Mouse (Mus musculus): ENCODE results near the gene Vps51. TPM values are rescaled to one million over a fixed set of nuclear protein-coding genes. Genes with fewer than 3 reads are reported as not detected.
A peak's percentile ranks its signal among the peaks of the same experiment; 100 is the strongest.

Vps51 gene
- polyA plus RNA-seq, 1 experiment from 2014 or later: 78.8 TPM

- peaks cover 39% of the 10 kb centered on the region for H3K4me1 ChIP-seq
- WGBS: 42% methylated on average over 5 of the region's 5 CpGs
- H3K4me2 ChIP-seq (replicated peaks): peak overlapping the region; percentile 87
- no peaks in the 10 kb centered on the region for H3K27me3 ChIP-seq
- H3K9me3 ChIP-seq (replicated peaks): no peaks in the 10 kb centered on the region
- H3K9ac ChIP-seq: peak overlapping the region; percentile 89
- H3K4me3 ChIP-seq: peak overlapping the region; percentile 88
- H3K36me3 ChIP-seq: peaks cover 34% of the 10 kb centered on the region
- peak overlapping the region; percentile 80; the same call in 1 of the 2 replicates for H3K27ac ChIP-seq
- ATAC-seq (ENCODE audit: low FRiP score): no peak
These were observed 18.5 kb downstream of the Vps51 start for GRCm38 (mm10) chr19:6058513-6058912.

GRCm38 (mm10) chr19:6057313-6058096 lies 19.5 kb downstream of the Vps51 start, which contains the start of the genes Mrpl49 and Fau:
Gene Mrpl49 (minus strand): TSS chr19:6057785.
Gene Fau (plus strand): TSS chr19:6057844.
- Histone ChIP-seq H3K9me3 (replicated peaks) (no peaks in the 10 kb centered on the region), H3K9ac (peak within 1 kb of the TSS; percentile 89), H3K27ac (peak within 1 kb of the TSS; percentile 80), H3K4me3 (peak within 1 kb of the TSS; percentile 88), H3K36me3 (peaks cover 43% of the 10 kb centered on the region), H3K27me3 (no peaks in the 10 kb centered on the region), H3K4me2 (replicated peaks) (peak within 1 kb of the TSS; percentile 87), H3K4me1 (peaks cover 29% of the 10 kb centered on the region)
- under 1% methylated on average over 62 of the region's 63 CpGs for WGBS
- ATAC-seq (ENCODE audit: low FRiP score): peak; percentile 86

GRCm38 (mm10) chr19:6056696-6057095 lies 20.3 kb downstream of the Vps51 start:
- peaks cover 51% of the 10 kb centered on the region for H3K36me3 ChIP-seq
- no peaks in the 10 kb centered on the region for H3K9me3 ChIP-seq (replicated peaks)
- WGBS: 66% methylated on average over 4 of the region's 4 CpGs
- no peak overlapping the region for H3K27ac ChIP-seq
- H3K9ac ChIP-seq: peak overlapping the region; percentile 89; the same call in 1 of the 2 replicates
- H3K27me3 ChIP-seq: no peaks in the 10 kb centered on the region
- H3K4me1 ChIP-seq: peaks cover 21% of the 10 kb centered on the region
- no peak for ATAC-seq (ENCODE audit: low FRiP score)
- peak overlapping the region; percentile 87 for H3K4me2 ChIP-seq (replicated peaks)
- peak overlapping the region; percentile 88 for H3K4me3 ChIP-seq

- no peak overlapping the region for H3K9ac ChIP-seq
- 88% methylated on average over 5 of the region's 5 CpGs for WGBS
- no peak overlapping the region for H3K4me3 ChIP-seq
- H3K27me3 ChIP-seq: no peaks in the 10 kb centered on the region
- no peak overlapping the region for H3K27ac ChIP-seq
- H3K4me2 ChIP-seq (replicated peaks): no peak overlapping the region
- H3K9me3 ChIP-seq (replicated peaks): no peaks in the 10 kb centered on the region
- ATAC-seq (ENCODE audit: low FRiP score): no peak
- H3K4me1 ChIP-seq: peaks cover 18% of the 10 kb centered on the region
- H3K36me3 ChIP-seq: peaks cover 70% of the 10 kb centered on the region
These were observed 22.7 kb downstream of the Vps51 start for GRCm38 (mm10) chr19:6054296-6054695.

GRCm38 (mm10) chr19:6052516-6052915 lies 24.5 kb downstream of the Vps51 start:
- Histone ChIP-seq H3K36me3 (peaks cover 76% of the 10 kb centered on the region), H3K4me2 (replicated peaks) (no peak overlapping the region), H3K4me1 (peaks cover 23% of the 10 kb centered on the region), H3K4me3 (no peak overlapping the region), H3K9me3 (replicated peaks) (no peaks in the 10 kb centered on the region), H3K27ac (no peak overlapping the region), H3K9ac (no peak overlapping the region), H3K27me3 (no peaks in the 10 kb centered on the region)
- 92% methylated on average over 7 of the region's 7 CpGs for WGBS
- no peak for ATAC-seq (ENCODE audit: low FRiP score)

DNA sequence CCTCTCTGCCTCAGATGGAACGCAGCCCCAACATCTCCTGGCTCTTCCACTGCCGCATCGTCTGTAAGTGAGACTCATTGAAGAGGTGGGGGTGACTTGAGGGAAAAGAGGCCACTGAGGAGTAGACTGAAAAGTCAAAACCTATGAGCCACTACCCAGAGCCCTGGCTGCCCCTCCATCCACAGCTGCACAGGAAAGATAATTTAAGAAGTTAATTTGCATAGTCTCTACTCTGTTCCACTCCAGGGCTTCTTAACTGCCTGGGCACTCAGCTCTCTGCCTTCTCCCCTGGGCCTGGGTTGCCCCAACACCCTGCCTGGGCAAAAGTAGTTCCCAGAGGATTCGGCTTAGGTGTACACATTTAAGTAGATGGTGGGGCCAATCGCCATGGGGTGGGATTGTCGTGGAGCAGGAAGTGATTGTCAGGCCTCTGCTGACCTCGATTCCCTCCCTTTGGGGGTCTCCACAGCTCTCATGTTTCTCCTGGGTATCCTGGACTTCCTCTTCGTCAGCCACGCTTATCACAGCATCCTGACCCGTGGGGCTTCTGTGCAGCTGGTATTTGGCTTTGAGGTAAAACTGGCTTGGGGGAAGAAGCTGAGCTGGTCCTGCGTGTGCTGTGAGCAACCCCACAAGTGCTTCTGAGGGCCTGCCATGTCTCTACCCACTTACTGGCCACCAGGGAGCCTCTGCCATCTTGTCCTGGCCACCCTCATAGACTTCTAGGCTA lies 28.2 kb downstream of the Vps51 start:
- no peaks in the 10 kb centered on the region for H3K9me3 ChIP-seq (replicated peaks)
- H3K4me2 ChIP-seq (replicated peaks): no peak overlapping the region
- no peak overlapping the region for H3K9ac ChIP-seq
- 90% methylated on average over 11 of the region's 11 CpGs for WGBS
- H3K4me1 ChIP-seq: peaks cover 25% of the 10 kb centered on the region
- 0 out of 2 replicates have a peak overlapping the region, but pooled peaks have one; percentile 2 for H3K4me3 ChIP-seq
- H3K27me3 ChIP-seq: no peaks in the 10 kb centered on the region
- H3K36me3 ChIP-seq: peaks cover 56% of the 10 kb centered on the region
- no peak overlapping the region for H3K27ac ChIP-seq
- ATAC-seq (ENCODE audit: low FRiP score): no peak

DNA sequence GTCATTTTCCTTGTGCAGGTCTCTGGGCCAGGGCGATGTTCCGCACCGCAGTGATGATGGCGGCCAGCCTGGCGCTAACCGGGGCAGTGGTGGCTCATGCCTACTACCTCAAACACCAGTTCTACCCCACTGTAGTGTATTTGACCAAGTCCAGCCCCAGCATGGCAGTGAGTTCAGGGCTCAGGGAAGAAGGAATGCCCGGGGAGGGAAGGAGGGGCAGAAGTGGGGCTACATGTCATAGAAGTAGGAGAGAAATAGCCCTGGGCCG lies 29.2 kb downstream of the Vps51 start:
- Histone ChIP-seq H3K9ac (peak overlapping the region; percentile 90), H3K27ac (no peak overlapping the region), H3K9me3 (replicated peaks) (no peaks in the 10 kb centered on the region), H3K36me3 (peaks cover 47% of the 10 kb centered on the region), H3K4me1 (peaks cover 25% of the 10 kb centered on the region), H3K4me3 (peak overlapping the region; percentile 96), H3K27me3 (no peaks in the 10 kb centered on the region), H3K4me2 (replicated peaks) (peak overlapping the region; percentile 95)
- ATAC-seq (ENCODE audit: low FRiP score): no peak
- WGBS: 90% methylated on average over 8 of the region's 8 CpGs

DNA sequence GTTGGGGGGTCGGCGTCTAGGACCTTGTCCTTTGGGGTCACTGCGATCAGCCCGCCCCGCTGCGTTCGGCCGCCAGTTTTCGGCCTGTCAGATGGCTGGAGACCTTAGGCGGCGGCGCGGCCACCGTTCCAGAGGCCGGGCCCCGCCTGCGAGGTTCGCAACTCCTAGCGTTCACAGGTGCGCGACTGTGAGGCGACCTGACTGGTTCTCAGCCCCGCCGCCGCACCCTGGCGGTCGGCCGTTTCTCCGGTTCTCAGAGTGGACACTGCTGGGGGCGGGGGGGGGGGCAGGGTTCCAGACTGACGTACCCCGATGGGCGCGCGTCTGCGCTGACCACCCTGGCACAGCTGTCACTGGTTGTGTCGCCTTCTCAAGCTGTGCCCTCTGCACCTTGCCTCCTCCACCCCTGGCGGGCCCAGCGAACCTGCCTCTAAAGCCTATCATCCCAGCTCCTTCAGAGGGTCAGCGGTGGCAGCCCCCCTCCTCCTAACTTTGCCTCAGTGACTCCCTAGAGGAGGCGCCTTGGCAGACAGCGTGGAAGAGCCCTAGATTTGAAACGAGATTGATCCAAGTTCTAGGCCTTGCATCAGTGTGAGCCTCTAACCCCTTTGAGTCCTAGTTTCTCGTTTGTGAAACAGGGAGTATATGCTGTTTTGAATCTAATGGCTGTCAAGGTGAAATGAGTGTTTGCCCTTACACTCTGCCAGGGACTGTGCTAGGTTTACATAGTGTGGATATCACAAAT lies 29.7 kb downstream of the Vps51 start:
- H3K4me3 ChIP-seq: peak overlapping the region; percentile 96
- peak overlapping the region; percentile 99 for H3K27ac ChIP-seq
- H3K4me2 ChIP-seq (replicated peaks): peak overlapping the region; percentile 95
- H3K4me1 ChIP-seq: peaks cover 25% of the 10 kb centered on the region
- no peaks in the 10 kb centered on the region for H3K9me3 ChIP-seq (replicated peaks)
- no peaks in the 10 kb centered on the region for H3K27me3 ChIP-seq
- peak overlapping the region; percentile 90 for H3K9ac ChIP-seq
- 2% methylated on average over 34 of the region's 44 CpGs for WGBS
- ATAC-seq (ENCODE audit: low FRiP score): peak; percentile 35
- peaks cover 41% of the 10 kb centered on the region for H3K36me3 ChIP-seq

- WGBS: under 1% methylated on average over 65 of the region's 65 CpGs
- Histone ChIP-seq H3K27ac (peak within 1 kb of the TSS; percentile 99), H3K9ac (peak within 1 kb of the TSS; percentile 90), H3K4me2 (replicated peaks) (peak within 1 kb of the TSS; percentile 95), H3K4me3 (peak within 1 kb of the TSS; percentile 96), H3K27me3 (no peaks in the 10 kb centered on the region), H3K4me1 (peaks cover 28% of the 10 kb centered on the region), H3K36me3 (peaks cover 33% of the 10 kb centered on the region), H3K9me3 (replicated peaks) (no peaks in the 10 kb centered on the region)
- peak; percentile 91 for ATAC-seq (ENCODE audit: low FRiP score)
These were observed 30.5 kb downstream of the Vps51 start, which contains the start of gene Syvn1 for GRCm38 (mm10) chr19:6046294-6047153. Gene Syvn1 (plus strand): TSS chr19:6046576.

DNA sequence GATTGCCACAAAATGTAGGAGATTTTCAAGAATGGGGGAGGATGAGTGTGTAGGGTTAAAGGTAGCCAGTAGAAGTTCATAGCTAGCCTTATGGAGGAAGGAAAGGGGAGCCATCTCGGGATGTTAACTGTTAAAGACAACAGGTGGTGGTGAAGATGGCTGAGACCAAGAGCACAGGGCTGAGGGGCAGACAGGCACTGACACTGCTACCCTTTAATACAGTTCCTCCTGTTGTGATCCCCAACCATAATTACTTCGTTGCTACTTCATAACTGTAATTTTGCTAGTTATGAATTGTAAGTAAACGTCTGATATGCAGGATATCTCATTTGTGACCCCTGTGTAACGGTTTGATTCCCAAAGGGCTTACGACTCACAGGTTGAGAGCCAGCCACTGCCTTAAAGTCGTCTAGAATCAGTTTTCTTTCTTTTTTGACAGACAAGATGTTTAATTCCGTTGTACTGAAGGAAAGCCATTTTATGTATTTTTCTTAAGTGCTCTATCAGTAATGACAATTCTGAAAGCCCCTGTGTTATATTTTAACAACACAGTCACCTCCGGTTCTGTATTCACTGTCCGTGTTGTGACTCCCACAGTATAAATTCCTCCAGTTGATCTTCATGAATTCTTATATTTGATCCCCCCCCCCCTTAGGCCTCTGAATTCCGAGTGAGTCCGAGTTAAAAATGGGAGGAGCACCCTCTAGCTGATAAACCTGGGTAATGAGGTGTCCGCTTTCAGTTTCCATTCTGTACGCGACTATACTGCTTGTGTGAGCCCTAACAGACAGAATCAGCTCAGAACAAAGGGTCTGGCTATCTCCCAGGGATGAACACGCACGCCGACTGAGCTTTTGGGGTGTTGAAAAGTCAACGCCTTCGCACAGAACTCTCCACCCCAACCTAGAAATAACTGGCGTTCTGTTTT lies 31.4 kb downstream of the Vps51 start:
- H3K4me2 ChIP-seq (replicated peaks): peak overlapping the region; percentile 95

More for the DNA sequence above, 31.4 kb downstream of the Vps51 start:
- WGBS: 20% methylated on average over 20 of the region's 20 CpGs
- peak; percentile 50 for ATAC-seq (ENCODE audit: low FRiP score)
- Histone ChIP-seq H3K4me1 (peaks cover 28% of the 10 kb centered on the region), H3K9ac (peak overlapping the region; percentile 78), H3K4me3 (peak overlapping the region; percentile 96), H3K36me3 (peaks cover 24% of the 10 kb centered on the region), H3K27ac (peak overlapping the region; percentile 99), H3K27me3 (no peaks in the 10 kb centered on the region), H3K9me3 (replicated peaks) (no peaks in the 10 kb centered on the region)
